Mouse (Mus musculus): Measurements from ENCODE around the gene Disp1. TPM values are rescaled to one million over a fixed set of nuclear protein-coding genes. Genes with fewer than 3 reads are reported as not detected.

The Disp1 gene
- total and polyA plus RNA-seq, 3 experiments = 3.4 to 11.3 (median 5.9) TPM

DNA sequence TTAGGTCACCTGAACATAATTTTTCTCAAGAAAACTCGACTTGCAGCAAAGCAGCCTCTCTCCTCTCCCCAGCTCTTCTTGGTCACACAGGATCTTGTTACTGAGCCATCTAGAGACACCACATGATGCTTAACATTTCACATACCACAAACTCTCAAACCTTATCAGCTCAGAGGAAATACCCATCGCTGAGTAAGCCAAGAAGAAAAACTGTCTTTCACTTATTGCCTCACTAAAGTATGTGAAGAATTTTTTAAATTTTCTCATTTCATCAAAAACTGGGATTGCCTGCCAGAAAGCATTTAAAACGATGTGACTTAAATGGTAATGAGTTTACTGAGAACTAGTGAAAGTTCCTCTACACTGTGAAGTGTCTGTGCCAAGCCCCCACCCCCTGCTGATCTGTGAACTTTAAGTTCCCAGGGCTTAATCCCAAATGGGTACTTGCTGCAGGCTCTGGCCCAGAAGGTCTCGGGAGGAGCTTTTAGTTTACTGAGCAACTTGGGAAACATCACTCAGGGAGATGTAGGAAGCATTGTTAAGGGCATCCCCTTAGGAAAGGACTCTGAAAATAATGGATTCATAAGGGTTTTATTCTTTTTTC is 76.6 kb downstream of the Disp1 start:
- Histone ChIP-seq H3K9ac (ENCODE audit: insufficient read depth, low read depth) (no peak overlapping the region), H3K27ac (ENCODE audit: insufficient read depth, low read depth) (no peak overlapping the region), H3K4me3 (replicated peaks in 1 of 3; ENCODE audit: low read depth in 2 of 3, low read length in 2 of 3, poor library complexity in 1 of 3) (no peak overlapping the region), H3K9me3 (replicated peaks; ENCODE audit: low read length) (no peaks in the 10 kb centered on the region), H3K27me3 (replicated peaks) (no peaks in the 10 kb centered on the region), H3K4me1 (ENCODE audit: control insufficient read depth in 1 of 2, insufficient read depth in 2 of 2) (peaks cover 0 to 4% of the 10 kb centered on the region in 2 experiments; a peak in 1 of 4 replicates), H3K79me2 (replicated peaks; ENCODE audit: control insufficient read depth, extremely low read depth, insufficient read depth, poor library complexity, severe bottlenecking) (0 out of 2 replicates have a peak, but pooled peaks cover 2% of the 10 kb centered on the region), H3K36me3 (replicated peaks in 1 of 2; ENCODE audit: control insufficient read depth in 1 of 2, insufficient read depth in 1 of 2, low read length in 1 of 2) (peaks cover 0 to 18% of the 10 kb centered on the region in 2 experiments), H3K4me2 (ENCODE audit: insufficient read depth, low read depth, poor library complexity, severe bottlenecking) (no peak overlapping the region)
- in situ Hi-C loops (cut with MboI; ENCODE audit: low pct_ligation_motif_present, low pct_unique_long_range_greater_than_20kb, low sequenced_read_pairs) = no loop called here
- TF ChIP-seq CHD2 (IDR thresholded peaks at IDR 0.05; ENCODE audit: low read length) (no peak), EP300 (IDR thresholded peaks at IDR 0.05; ENCODE audit: low read length) (no peak), SMC3 (IDR thresholded peaks at IDR 0.05; ENCODE audit: low read depth, low read length) (no peak), ZKSCAN1 (IDR thresholded peaks at IDR 0.05; ENCODE audit: borderline replicate concordance, low read depth, low read length) (no peak), BHLHE40 (IDR thresholded peaks at IDR 0.05; ENCODE audit: low read depth, low read length) (no peak), MAZ (IDR thresholded peaks at IDR 0.05; ENCODE audit: low read depth, low read length) (no peak), ZC3H11A (IDR thresholded peaks at IDR 0.05; ENCODE audit: low read depth, low read length) (no peak), USF2 (conservative IDR thresholded peaks at IDR 0.05; ENCODE audit: low read depth, low read length) (no peak), SIN3A (IDR thresholded peaks at IDR 0.05; ENCODE audit: low read length) (no peak), MXI1 (IDR thresholded peaks at IDR 0.05; ENCODE audit: low read depth, low read length) (no peak), JUND (conservative IDR thresholded peaks at IDR 0.05; ENCODE audit: low read depth, low read length) (no peak), MEF2A (IDR thresholded peaks at IDR 0.05; ENCODE audit: borderline replicate concordance, low read depth, low read length) (no peak), CHD1 (IDR thresholded peaks at IDR 0.05; ENCODE audit: low read depth, low read length) (no peak), PAX5 (IDR thresholded peaks at IDR 0.05; ENCODE audit: low read length) (no peak), HCFC1 (IDR thresholded peaks at IDR 0.05; ENCODE audit: low read depth, low read length) (no peak), MAFK (IDR thresholded peaks at IDR 0.05; ENCODE audit: insufficient replicate concordance, low read length) (no peak), POLR2AphosphoS2 (IDR thresholded peaks at IDR 0.05; ENCODE audit: low read depth, low read length) (no peak), IRF4 (IDR thresholded peaks at IDR 0.05; ENCODE audit: low read depth, low read length) (no peak), UBTF (IDR thresholded peaks at IDR 0.05; ENCODE audit: low read depth, low read length) (no peak), NELFE (IDR thresholded peaks at IDR 0.05; ENCODE audit: low read depth, low read length) (no peak)
- dilution Hi-C loops (cut with MboI; ENCODE audit: extremely low pct_ligation_motif_present, extremely low pct_unique_long_range_greater_than_20kb, low sequenced_read_pairs) = no loop called here
- no peak for DNase-seq (ENCODE audit: extremely low read depth)

DNA sequence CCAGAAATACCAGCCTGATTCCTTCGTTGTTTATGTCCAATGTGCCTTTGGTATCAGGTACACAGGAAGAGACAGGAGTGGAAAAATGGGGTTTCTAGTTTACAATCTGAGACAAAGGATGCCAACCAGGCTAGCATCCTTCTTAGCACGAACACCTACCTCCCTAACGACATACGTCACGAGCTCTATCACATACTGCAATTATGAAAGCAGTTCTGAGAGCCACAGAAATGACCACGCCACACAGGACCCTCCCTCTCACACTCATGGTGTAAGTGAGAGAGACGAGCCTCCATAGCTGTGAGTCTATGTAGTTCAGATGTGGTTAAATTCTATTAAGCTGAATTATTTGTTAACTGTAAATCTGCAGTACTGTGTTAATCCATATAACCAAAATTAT is 78.1 kb downstream of the Disp1 start:
- Histone ChIP-seq H3K4me1 (ENCODE audit: control insufficient read depth in 1 of 2, insufficient read depth in 2 of 2) (peaks cover 0 to 4% of the 10 kb centered on the region in 2 experiments; a peak in 1 of 4 replicates), H3K79me2 (replicated peaks; ENCODE audit: control insufficient read depth, extremely low read depth, insufficient read depth, poor library complexity, severe bottlenecking) (0 out of 2 replicates have a peak, but pooled peaks cover 2% of the 10 kb centered on the region), H3K9ac (ENCODE audit: insufficient read depth, low read depth) (no peak overlapping the region), H3K36me3 (replicated peaks in 1 of 2; ENCODE audit: control insufficient read depth in 1 of 2, insufficient read depth in 1 of 2, low read length in 1 of 2) (peaks cover 0 to 22% of the 10 kb centered on the region in 2 experiments), H3K4me3 (replicated peaks in 1 of 3; ENCODE audit: low read depth in 2 of 3, low read length in 2 of 3, poor library complexity in 1 of 3) (no peak overlapping the region), H3K27ac (ENCODE audit: insufficient read depth, low read depth) (no peak overlapping the region), H3K27me3 (replicated peaks) (no peaks in the 10 kb centered on the region), H3K4me2 (ENCODE audit: insufficient read depth, low read depth, poor library complexity, severe bottlenecking) (no peak overlapping the region), H3K9me3 (replicated peaks; ENCODE audit: low read length) (no peaks in the 10 kb centered on the region)
- TF ChIP-seq ZC3H11A (IDR thresholded peaks at IDR 0.05; ENCODE audit: low read depth, low read length) = no peak
- no peak for TF ChIP-seq MYC (IDR thresholded peaks at IDR 0.05; ENCODE audit: low read depth, low read length)
- no peak for TF ChIP-seq TBP (conservative IDR thresholded peaks at IDR 0.05; ENCODE audit: low read depth, low read length)
- TF ChIP-seq CHD1 (IDR thresholded peaks at IDR 0.05; ENCODE audit: low read depth, low read length) = no peak
- TF ChIP-seq CTCF (conservative IDR thresholded peaks at IDR 0.05 in 1 of 2, IDR thresholded peaks at IDR 0.05 in 1 of 2; ENCODE audit: low read depth in 2 of 2, low read length in 2 of 2) = no peak
- DNase-seq (ENCODE audit: extremely low read depth) = no peak
- dilution Hi-C loops (cut with MboI; ENCODE audit: extremely low pct_ligation_motif_present, extremely low pct_unique_long_range_greater_than_20kb, low sequenced_read_pairs) (no loop called here), in situ Hi-C loops (cut with MboI; ENCODE audit: low pct_ligation_motif_present, low pct_unique_long_range_greater_than_20kb, low sequenced_read_pairs) (no loop called here)
